Mouse (Mus musculus) liver, adult 2 months (tissue): Measurements from ENCODE around the gene Slc16a12.

Experiments
- CTCF ChIP-seq: fragments of 200-500 bp; IDR thresholded peaks from 2 replicates; pipeline ENCODE4 v1.5.1; 2011; ENCODE audit warnings: low read depth, low read length, control low read depth
- POLR2A ChIP-seq: fragments of 200-500 bp; IDR thresholded peaks from 2 replicates; pipeline ENCODE4 v1.6.1; 2011; ENCODE audit warnings: low read length, control low read depth; ENCODE audit not compliant: insufficient read depth; ENCODE audit errors: extremely low read depth

DNA sequence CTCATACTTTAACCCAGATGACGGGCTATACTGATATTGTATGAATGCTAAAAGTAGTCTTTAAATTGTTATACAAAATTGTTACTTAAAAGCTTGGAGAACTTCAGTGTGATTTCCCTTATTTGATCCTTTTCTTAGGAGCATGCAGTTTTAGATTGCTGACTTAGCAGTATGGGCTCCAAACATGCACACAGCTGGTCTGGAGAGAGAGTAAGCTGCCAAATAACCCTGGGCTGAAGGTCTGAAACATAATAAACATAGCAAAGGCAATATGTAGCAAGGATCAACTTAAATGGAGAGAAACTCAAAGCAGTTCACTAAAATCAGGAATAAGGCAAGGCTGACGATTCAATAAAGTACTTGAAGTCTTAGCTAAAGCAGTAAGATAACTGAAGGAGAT lies 35.4 kb upstream of the Slc16a12 start:
- TF ChIP-seq POLR2A = no peak
- TF ChIP-seq CTCF = no peak
